Mouse (Mus musculus): ENCODE data around the gene Gm11213. TPM values are rescaled to one million over a fixed set of nuclear protein-coding genes. Genes with fewer than 3 reads are reported as not detected.

The Gm11213 gene
- polyA plus RNA-seq, 1 experiment from 2014 or later, result not detected

DNA sequence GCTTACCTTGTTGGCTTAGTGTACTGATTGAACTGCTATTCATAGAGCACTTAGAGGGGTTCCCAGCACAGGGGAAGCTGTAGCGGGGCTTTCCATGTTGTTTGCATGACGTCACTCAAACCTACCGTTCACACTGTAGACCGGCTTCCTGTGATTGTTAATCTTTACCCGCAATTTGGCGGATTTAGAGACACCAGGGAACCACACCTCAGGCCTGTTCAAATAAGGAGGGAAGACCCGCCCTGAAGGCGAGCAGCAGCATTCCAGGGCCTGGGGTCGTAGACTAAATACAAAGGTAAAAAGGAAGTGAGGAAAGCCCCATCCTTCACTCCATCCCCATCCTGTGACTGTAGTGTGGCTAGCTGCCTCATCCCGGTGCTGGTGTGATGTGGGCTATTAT lies 9.8 kb downstream of the Gm11213 start:
- Histone ChIP-seq H3K9ac (ENCODE audit: low read length) (no peak overlapping the region), H3K9me3 (ENCODE audit: control insufficient read depth, low read length) (no peaks in the 10 kb centered on the region; the same call in 1 of the 2 replicates), H3K27ac (replicated peaks in 1 of 2; ENCODE audit: control insufficient read depth in 1 of 2, insufficient read depth in 1 of 2, low read depth in 2 of 2, low read length in 2 of 2) (peak overlapping the region in 1 of 2 experiments; percentile 44; a peak in 1 of 4 replicates), H3K36me3 (ENCODE audit: control insufficient read depth, insufficient read depth, low read length) (no peaks in the 10 kb centered on the region), H3K27me3 (ENCODE audit: control insufficient read depth, insufficient read depth, low read length) (no peaks in the 10 kb centered on the region), H3K4me3 (ENCODE audit: control insufficient read depth in 1 of 2, insufficient read depth in 1 of 2, low read depth in 1 of 2, low read length in 2 of 2) (no peak overlapping the region), H3K4me2 (ENCODE audit: low read length) (no peak overlapping the region), H3K4me1 (ENCODE audit: control insufficient read depth in 2 of 2, insufficient read depth in 2 of 2, low read length in 2 of 2) (peaks cover 11 to 12% of the 10 kb centered on the region in 2 experiments)
- WGBS, result 58% methylated on average over 10 of the region's 10 CpGs
- ATAC-seq (ENCODE audit: insufficient number of reproducible peaks, insufficient read depth, low FRiP score, low read depth), result no peak

DNA sequence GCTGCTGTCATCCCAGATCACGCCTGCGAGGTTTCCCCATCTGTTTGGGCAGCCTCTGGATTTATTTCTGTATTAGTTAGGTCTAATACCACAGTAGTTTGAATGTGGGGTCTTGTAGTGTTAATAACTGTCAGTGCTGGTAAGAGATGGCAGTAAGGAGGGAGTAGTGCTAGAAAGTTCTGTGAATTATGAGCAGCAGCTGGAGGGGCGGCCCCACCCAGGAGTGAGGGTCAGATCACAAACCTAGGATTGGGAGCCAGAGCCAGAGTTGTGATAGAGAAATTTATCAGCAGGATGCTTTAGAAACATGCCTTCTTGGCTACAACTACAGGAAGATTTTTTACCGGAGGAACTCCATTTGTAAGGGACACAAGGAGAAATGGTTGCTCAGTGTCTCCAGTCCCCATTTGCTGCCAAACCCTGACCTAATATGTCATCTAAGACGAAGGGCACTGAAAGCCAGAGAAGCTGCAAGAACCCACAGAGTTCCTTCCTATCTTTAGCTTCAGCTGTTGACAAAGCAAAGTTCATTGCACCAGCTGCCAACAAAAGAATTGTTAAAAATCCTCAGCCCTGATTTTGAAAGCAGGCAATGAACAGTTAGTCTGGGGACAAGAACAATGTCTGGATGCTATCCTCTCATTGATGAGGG lies 10.5 kb downstream of the Gm11213 start:
- no peak overlapping the region for H3K4me2 ChIP-seq (ENCODE audit: low read length)
- H3K9ac ChIP-seq (ENCODE audit: low read length), result no peak overlapping the region
- H3K27me3 ChIP-seq (ENCODE audit: control insufficient read depth, insufficient read depth, low read length), result no peaks in the 10 kb centered on the region
- H3K4me3 ChIP-seq (ENCODE audit: control insufficient read depth in 1 of 2, insufficient read depth in 1 of 2, low read depth in 1 of 2, low read length in 2 of 2), result no peak overlapping the region
- no peak for ATAC-seq (ENCODE audit: insufficient number of reproducible peaks, insufficient read depth, low FRiP score, low read depth)
- peak overlapping the region in 1 of 2 experiments; percentile 44; a peak in 1 of 4 replicates for H3K27ac ChIP-seq (replicated peaks in 1 of 2; ENCODE audit: control insufficient read depth in 1 of 2, insufficient read depth in 1 of 2, low read depth in 2 of 2, low read length in 2 of 2)
- no peaks in the 10 kb centered on the region for H3K36me3 ChIP-seq (ENCODE audit: control insufficient read depth, insufficient read depth, low read length)
- WGBS, result 61% methylated on average over 5 of the region's 5 CpGs
- peaks cover 11 to 12% of the 10 kb centered on the region in 2 experiments for H3K4me1 ChIP-seq (ENCODE audit: control insufficient read depth in 2 of 2, insufficient read depth in 2 of 2, low read length in 2 of 2)
- H3K9me3 ChIP-seq (ENCODE audit: control insufficient read depth, low read length), result no peaks in the 10 kb centered on the region; the same call in 1 of the 2 replicates

DNA sequence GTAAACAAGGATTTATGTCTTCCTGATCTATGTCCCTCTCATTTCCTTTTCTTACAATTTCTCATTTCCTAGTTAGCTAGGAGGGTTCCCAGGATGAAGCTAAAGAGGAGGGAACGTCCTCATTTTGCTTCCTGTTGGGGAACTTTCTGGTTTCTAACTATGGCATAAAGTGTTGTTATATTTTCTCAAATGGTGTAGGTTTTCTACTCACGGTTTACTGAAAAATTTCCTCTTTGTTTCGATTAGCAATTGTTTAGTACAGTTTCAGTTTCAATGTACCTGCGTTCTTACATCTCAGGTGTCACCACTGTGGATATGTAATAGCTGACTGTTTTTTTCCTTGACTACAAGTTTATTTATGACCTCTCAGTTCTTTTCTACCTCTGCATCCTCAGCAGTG lies 14.5 kb downstream of the Gm11213 start:
- H3K36me3 ChIP-seq (ENCODE audit: control insufficient read depth, insufficient read depth, low read length), result no peaks in the 10 kb centered on the region
- no peak overlapping the region for H3K4me2 ChIP-seq (ENCODE audit: low read length)
- H3K27ac ChIP-seq (replicated peaks in 1 of 2; ENCODE audit: control insufficient read depth in 1 of 2, insufficient read depth in 1 of 2, low read depth in 2 of 2, low read length in 2 of 2), result no peak overlapping the region
- ATAC-seq (ENCODE audit: insufficient number of reproducible peaks, insufficient read depth, low FRiP score, low read depth), result no peak
- H3K9ac ChIP-seq (ENCODE audit: low read length), result no peak overlapping the region
- 81% methylated on average over 4 of the region's 4 CpGs for WGBS
- no peaks in the 10 kb centered on the region for H3K27me3 ChIP-seq (ENCODE audit: control insufficient read depth, insufficient read depth, low read length)
- no peaks in the 10 kb centered on the region for H3K9me3 ChIP-seq (ENCODE audit: control insufficient read depth, low read length)
- no peak overlapping the region for H3K4me3 ChIP-seq (ENCODE audit: control insufficient read depth in 1 of 2, insufficient read depth in 1 of 2, low read depth in 1 of 2, low read length in 2 of 2)
- H3K4me1 ChIP-seq (ENCODE audit: control insufficient read depth in 2 of 2, insufficient read depth in 2 of 2, low read length in 2 of 2), result peaks cover 9 to 12% of the 10 kb centered on the region in 2 experiments

DNA sequence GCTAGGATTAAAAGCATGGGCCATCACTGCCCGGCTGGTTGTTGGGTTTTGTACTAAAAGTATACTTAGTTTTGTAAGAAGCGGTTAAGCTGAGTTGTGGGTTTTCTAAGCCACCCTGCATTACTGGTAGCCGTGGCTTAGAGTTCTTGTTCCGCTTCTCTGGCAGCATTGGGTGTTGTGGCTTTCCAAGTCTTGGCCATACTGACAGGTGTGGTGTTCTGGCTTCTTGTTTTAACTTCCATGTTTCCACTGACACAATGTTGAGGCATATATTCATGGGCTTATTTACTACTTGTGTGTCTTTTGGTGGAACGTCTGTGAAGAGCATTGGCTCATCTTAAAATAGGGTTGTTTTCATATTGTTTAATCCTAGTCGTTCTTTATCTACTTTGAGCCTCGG lies 15.1 kb downstream of the Gm11213 start:
- Histone ChIP-seq H3K9ac (ENCODE audit: low read length) (no peak overlapping the region), H3K4me2 (ENCODE audit: low read length) (no peak overlapping the region), H3K27ac (replicated peaks in 1 of 2; ENCODE audit: control insufficient read depth in 1 of 2, insufficient read depth in 1 of 2, low read depth in 2 of 2, low read length in 2 of 2) (no peak overlapping the region), H3K4me1 (ENCODE audit: control insufficient read depth in 2 of 2, insufficient read depth in 2 of 2, low read length in 2 of 2) (peaks cover 5 to 8% of the 10 kb centered on the region in 2 experiments; a peak in 3 of 4 replicates), H3K36me3 (ENCODE audit: control insufficient read depth, insufficient read depth, low read length) (no peaks in the 10 kb centered on the region), H3K4me3 (ENCODE audit: control insufficient read depth in 1 of 2, insufficient read depth in 1 of 2, low read depth in 1 of 2, low read length in 2 of 2) (no peak overlapping the region), H3K9me3 (ENCODE audit: control insufficient read depth, low read length) (no peaks in the 10 kb centered on the region), H3K27me3 (ENCODE audit: control insufficient read depth, insufficient read depth, low read length) (no peaks in the 10 kb centered on the region)
- ATAC-seq (ENCODE audit: insufficient number of reproducible peaks, insufficient read depth, low FRiP score, low read depth), result no peak
- WGBS, result 75% methylated on average over 7 of the region's 7 CpGs

DNA sequence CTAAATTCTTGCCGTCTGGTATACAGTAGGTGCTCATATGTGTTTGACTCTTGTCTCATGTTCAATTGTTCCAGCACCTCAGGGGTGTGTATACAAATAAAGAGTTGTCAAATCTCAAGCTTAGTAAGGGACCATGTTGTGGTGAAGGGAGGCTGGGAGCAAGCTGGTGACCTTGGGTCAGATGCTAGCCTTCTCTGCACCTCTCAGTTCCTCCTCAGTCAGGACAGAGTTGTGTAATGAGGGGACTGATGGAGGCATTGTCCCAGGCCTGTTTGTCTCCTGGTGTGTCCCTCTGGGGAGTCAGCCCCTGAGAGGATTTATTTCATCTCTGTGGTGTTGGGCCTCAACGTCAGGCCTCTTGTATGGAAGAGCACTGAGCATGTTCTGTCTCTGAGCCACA lies 18.8 kb downstream of the Gm11213 start:
- Histone ChIP-seq H3K9me3 (ENCODE audit: control insufficient read depth, low read length) (no peaks in the 10 kb centered on the region), H3K27me3 (ENCODE audit: control insufficient read depth, insufficient read depth, low read length) (no peaks in the 10 kb centered on the region), H3K36me3 (ENCODE audit: control insufficient read depth, insufficient read depth, low read length) (no peaks in the 10 kb centered on the region), H3K4me3 (ENCODE audit: control insufficient read depth in 1 of 2, insufficient read depth in 1 of 2, low read depth in 1 of 2, low read length in 2 of 2) (no peak overlapping the region), H3K4me2 (ENCODE audit: low read length) (no peak overlapping the region), H3K9ac (ENCODE audit: low read length) (no peak overlapping the region), H3K4me1 (ENCODE audit: control insufficient read depth in 2 of 2, insufficient read depth in 2 of 2, low read length in 2 of 2) (no peaks in the 10 kb centered on the region), H3K27ac (replicated peaks in 1 of 2; ENCODE audit: control insufficient read depth in 1 of 2, insufficient read depth in 1 of 2, low read depth in 2 of 2, low read length in 2 of 2) (no peak overlapping the region)
- ATAC-seq (ENCODE audit: insufficient number of reproducible peaks, insufficient read depth, low FRiP score, low read depth), result no peak
- WGBS, result 77% methylated on average over 2 of the region's 2 CpGs

DNA sequence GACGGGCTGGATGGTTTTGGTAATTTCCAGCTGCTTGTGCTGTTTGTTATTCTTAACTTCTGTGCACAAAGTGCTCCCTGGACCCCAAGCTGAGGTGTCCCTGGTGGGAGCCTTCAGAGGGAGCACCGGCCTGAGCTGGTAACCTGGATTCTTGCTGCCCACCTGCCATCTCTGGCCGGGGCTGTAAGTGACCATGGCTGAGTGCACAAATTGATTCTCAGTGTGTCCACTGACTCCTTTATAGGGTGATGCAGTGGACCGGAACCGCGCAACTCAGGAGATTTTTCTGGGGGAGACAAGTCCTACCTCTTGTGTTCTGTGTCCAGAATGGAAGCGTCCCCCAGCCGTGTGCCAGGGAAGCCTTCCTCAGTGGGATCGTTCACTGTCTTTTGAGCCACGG lies 19.8 kb downstream of the Gm11213 start:
- H3K27me3 ChIP-seq (ENCODE audit: control insufficient read depth, insufficient read depth, low read length), result no peaks in the 10 kb centered on the region
- H3K36me3 ChIP-seq (ENCODE audit: control insufficient read depth, insufficient read depth, low read length), result no peaks in the 10 kb centered on the region
- H3K27ac ChIP-seq (replicated peaks in 1 of 2; ENCODE audit: control insufficient read depth in 1 of 2, insufficient read depth in 1 of 2, low read depth in 2 of 2, low read length in 2 of 2), result no peak overlapping the region
- H3K4me3 ChIP-seq (ENCODE audit: control insufficient read depth in 1 of 2, insufficient read depth in 1 of 2, low read depth in 1 of 2, low read length in 2 of 2), result no peak overlapping the region
- no peak overlapping the region for H3K4me2 ChIP-seq (ENCODE audit: low read length)
- 87% methylated on average over 10 of the region's 10 CpGs for WGBS
- no peaks in the 10 kb centered on the region for H3K4me1 ChIP-seq (ENCODE audit: control insufficient read depth in 2 of 2, insufficient read depth in 2 of 2, low read length in 2 of 2)
- no peak for ATAC-seq (ENCODE audit: insufficient number of reproducible peaks, insufficient read depth, low FRiP score, low read depth)
- H3K9me3 ChIP-seq (ENCODE audit: control insufficient read depth, low read length), result no peaks in the 10 kb centered on the region
- no peak overlapping the region for H3K9ac ChIP-seq (ENCODE audit: low read length)

DNA sequence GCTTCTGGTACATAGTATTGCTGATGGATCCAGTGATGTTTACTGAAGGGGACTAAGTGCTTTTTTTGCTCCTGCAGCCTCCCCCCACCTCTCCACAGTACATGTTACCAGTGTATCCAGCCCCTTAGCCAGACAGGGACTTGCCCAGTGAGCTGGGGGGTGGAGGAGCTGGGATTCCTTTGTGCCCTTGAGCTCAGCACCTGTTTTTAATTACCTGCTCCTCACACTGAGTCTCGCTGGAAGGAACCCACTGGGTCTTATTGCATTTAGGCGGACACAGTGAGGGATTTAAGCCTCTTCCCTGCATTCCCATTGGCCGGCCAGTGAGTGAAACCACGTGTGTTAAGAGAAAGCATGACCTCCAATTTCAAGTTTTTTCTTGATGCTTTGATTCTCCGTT lies 22.5 kb downstream of the Gm11213 start:
- H3K4me2 ChIP-seq (ENCODE audit: low read length), result no peak overlapping the region
- H3K4me1 ChIP-seq (ENCODE audit: control insufficient read depth in 2 of 2, insufficient read depth in 2 of 2, low read length in 2 of 2), result no peaks in the 10 kb centered on the region
- no peaks in the 10 kb centered on the region for H3K27me3 ChIP-seq (ENCODE audit: control insufficient read depth, insufficient read depth, low read length)
- no peak overlapping the region for H3K27ac ChIP-seq (replicated peaks in 1 of 2; ENCODE audit: control insufficient read depth in 1 of 2, insufficient read depth in 1 of 2, low read depth in 2 of 2, low read length in 2 of 2)
- H3K9ac ChIP-seq (ENCODE audit: low read length), result no peak overlapping the region
- WGBS, result 80% methylated on average over 5 of the region's 5 CpGs
- no peaks in the 10 kb centered on the region for H3K36me3 ChIP-seq (ENCODE audit: control insufficient read depth, insufficient read depth, low read length)
- 0 out of 2 replicates have a peak, but pooled peaks cover 2% of the 10 kb centered on the region for H3K9me3 ChIP-seq (ENCODE audit: control insufficient read depth, low read length)
- no peak overlapping the region for H3K4me3 ChIP-seq (ENCODE audit: control insufficient read depth in 1 of 2, insufficient read depth in 1 of 2, low read depth in 1 of 2, low read length in 2 of 2)
- no peak for ATAC-seq (ENCODE audit: insufficient number of reproducible peaks, insufficient read depth, low FRiP score, low read depth)

DNA sequence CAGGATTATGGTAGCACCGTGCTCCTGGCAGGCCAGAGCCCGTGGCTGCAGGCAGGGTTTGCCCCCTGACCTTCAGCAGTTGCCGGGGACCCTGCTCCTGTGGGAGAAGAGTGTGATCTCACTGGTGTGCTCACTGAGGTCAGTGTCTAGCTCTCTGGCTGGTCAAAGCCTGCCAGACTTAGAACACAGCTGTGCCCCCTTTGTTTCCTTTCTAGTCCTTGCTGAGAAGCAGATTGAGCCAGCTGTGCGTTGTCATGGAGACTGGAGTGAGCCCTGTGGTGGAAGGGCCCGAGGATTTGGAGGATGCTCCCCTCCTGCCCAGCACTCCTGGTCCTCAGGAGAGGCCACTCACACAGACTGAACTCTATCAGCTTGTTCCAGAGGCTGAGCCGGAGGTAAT lies 25.0 kb downstream of the Gm11213 start:
- ATAC-seq (ENCODE audit: insufficient number of reproducible peaks, insufficient read depth, low FRiP score, low read depth), result no peak
- H3K36me3 ChIP-seq (ENCODE audit: control insufficient read depth, insufficient read depth, low read length), result no peaks in the 10 kb centered on the region
- 67% methylated on average over 6 of the region's 6 CpGs for WGBS

More for the DNA sequence above, 25.0 kb downstream of the Gm11213 start:
- 0 out of 2 replicates have a peak, but pooled peaks cover 5% of the 10 kb centered on the region for H3K9me3 ChIP-seq (ENCODE audit: control insufficient read depth, low read length)
- no peaks in the 10 kb centered on the region for H3K4me1 ChIP-seq (ENCODE audit: control insufficient read depth in 2 of 2, insufficient read depth in 2 of 2, low read length in 2 of 2)
- no peak overlapping the region for H3K27ac ChIP-seq (replicated peaks in 1 of 2; ENCODE audit: control insufficient read depth in 1 of 2, insufficient read depth in 1 of 2, low read depth in 2 of 2, low read length in 2 of 2)
- H3K27me3 ChIP-seq (ENCODE audit: control insufficient read depth, insufficient read depth, low read length), result no peaks in the 10 kb centered on the region
- H3K9ac ChIP-seq (ENCODE audit: low read length), result no peak overlapping the region
- H3K4me2 ChIP-seq (ENCODE audit: low read length), result no peak overlapping the region
- H3K4me3 ChIP-seq (ENCODE audit: control insufficient read depth in 1 of 2, insufficient read depth in 1 of 2, low read depth in 1 of 2, low read length in 2 of 2), result no peak overlapping the region
